Mouse (Mus musculus) hindbrain, embryonic 12.5 days (tissue): ENCODE data around the gene Ppp1r9b. TPM values are rescaled to one million over a fixed set of nuclear protein-coding genes. Genes with fewer than 3 reads are reported as not detected.

Source experiments
- ATAC-seq: fragments of 200-750 bp; cut with Nextera tagmentation; 2 replicates; pipeline ENCODE4 v1.8.0; 2017; ENCODE audit warnings: moderate TSS enrichment; ENCODE audit not compliant: low FRiP score
- H3K27ac ChIP-seq: fragments of 300-500 bp; sonication (generic); 2 replicates; pipeline ENCODE4 v1.5.1; 2016; ENCODE audit warnings: mild to moderate bottlenecking
- H3K27me3 ChIP-seq: fragments of 300-500 bp; sonication (generic); 2 replicates; pipeline ENCODE4 v1.6.1; 2016; ENCODE audit warnings: mild to moderate bottlenecking
- H3K36me3 ChIP-seq: fragments of 300-500 bp; sonication (generic); 2 replicates; pipeline ENCODE4 v1.6.1; 2016; ENCODE audit warnings: mild to moderate bottlenecking
- H3K4me1 ChIP-seq: fragments of 300-500 bp; sonication (generic); 2 replicates; pipeline ENCODE4 v1.6.1; 2016
- H3K4me2 ChIP-seq: fragments of 300-500 bp; sonication (generic); replicated peaks from 2 replicates; pipeline ENCODE4 v1.6.1; 2016; ENCODE audit warnings: mild to moderate bottlenecking
- H3K4me3 ChIP-seq: fragments of 300-500 bp; sonication (generic); 2 replicates; pipeline ENCODE4 v1.5.1; 2016; ENCODE audit warnings: mild to moderate bottlenecking
- H3K9ac ChIP-seq: fragments of 300-500 bp; sonication (generic); 2 replicates; pipeline ENCODE4 v1.6.1; 2016; ENCODE audit warnings: mild to moderate bottlenecking, moderate library complexity
- H3K9me3 ChIP-seq: fragments of 300-500 bp; sonication (generic); replicated peaks from 2 replicates; pipeline ENCODE4 v1.6.1; 2016; ENCODE audit warnings: mild to moderate bottlenecking
- WGBS: fragments of 180-500 bp; shearing (Covaris S2); methylation state at CpG from one replicate; pipeline ENCODE4 v1.1.7; 2016; 5-methylcytosine and 5-hydroxymethylcytosine counted together
- polyA plus RNA-seq: library from polyadenylated mRNA; unstranded; fragments of >200 nt; fragmentation: Nextera tagmentation; extraction: Ambion mirVana; gene quantifications from 2 replicates; pipeline ENCODE4 v1.2.1, GENCODE M21; 2016

Gene Ppp1r9b
- polyA plus RNA-seq, 1 experiment from 2014 or later, result 16.8 TPM

GRCm38 (mm10) chr11:95027850-95028470, 37.1 kb downstream of the Ppp1r9b start:
- Histone ChIP-seq H3K9ac (0 out of 2 replicates have a peak overlapping the region, but pooled peaks have one; percentile 23), H3K4me2 (no peak overlapping the region), H3K4me1 (peaks cover 10% of the 10 kb centered on the region), H3K9me3 (no peaks in the 10 kb centered on the region), H3K36me3 (peaks cover 38% of the 10 kb centered on the region), H3K4me3 (no peak overlapping the region), H3K27ac (peak overlapping the region; percentile 64), H3K27me3 (no peaks in the 10 kb centered on the region)
- 33% methylated on average over 13 of the region's 13 CpGs for WGBS
- ATAC-seq, result no peak

GRCm38 (mm10) chr11:95032945-95033344, 42.1 kb downstream of the Ppp1r9b start:
- no peaks in the 10 kb centered on the region for H3K9me3 ChIP-seq
- ATAC-seq, result no peak
- H3K27me3 ChIP-seq, result 0 out of 2 replicates have a peak, but pooled peaks cover 7% of the 10 kb centered on the region
- H3K4me3 ChIP-seq, result no peak overlapping the region
- peaks cover 8% of the 10 kb centered on the region for H3K4me1 ChIP-seq
- WGBS, result 39% methylated on average over 6 of the region's 6 CpGs
- no peak overlapping the region for H3K27ac ChIP-seq
- H3K9ac ChIP-seq, result no peak overlapping the region
- H3K36me3 ChIP-seq, result peaks cover 6% of the 10 kb centered on the region
- no peak overlapping the region for H3K4me2 ChIP-seq

- Histone ChIP-seq H3K4me1 (peaks cover 2% of the 10 kb centered on the region; the same call in 1 of the 2 replicates), H3K4me3 (no peak overlapping the region), H3K9me3 (no peaks in the 10 kb centered on the region), H3K36me3 (peaks cover 9% of the 10 kb centered on the region), H3K9ac (no peak overlapping the region), H3K27me3 (0 out of 2 replicates have a peak, but pooled peaks cover 7% of the 10 kb centered on the region), H3K4me2 (no peak overlapping the region), H3K27ac (no peak overlapping the region)
- WGBS, result 77% methylated on average over 14 of the region's 14 CpGs
- ATAC-seq, result no peak
Observed at GRCm38 (mm10) chr11:95033617-95034016, 42.8 kb downstream of the Ppp1r9b start.

- Histone ChIP-seq H3K4me3 (no peak overlapping the region), H3K4me1 (peaks cover 3% of the 10 kb centered on the region), H3K36me3 (peaks cover 7% of the 10 kb centered on the region), H3K27ac (no peak overlapping the region), H3K9me3 (no peaks in the 10 kb centered on the region), H3K9ac (no peak overlapping the region), H3K27me3 (peaks cover 9% of the 10 kb centered on the region; the same call in 1 of the 2 replicates), H3K4me2 (no peak overlapping the region)
- no peak for ATAC-seq
- 73% methylated on average over 10 of the region's 10 CpGs for WGBS
Observed at GRCm38 (mm10) chr11:95034902-95035301, 44.1 kb downstream of the Ppp1r9b start.

GRCm38 (mm10) chr11:95036521-95036920, 45.7 kb downstream of the Ppp1r9b start:
- H3K4me2 ChIP-seq, result no peak overlapping the region
- ATAC-seq, result no peak
- peaks cover 6% of the 10 kb centered on the region for H3K36me3 ChIP-seq
- H3K4me3 ChIP-seq, result no peak overlapping the region
- peaks cover 16% of the 10 kb centered on the region; the same call in 1 of the 2 replicates for H3K27me3 ChIP-seq
- H3K9me3 ChIP-seq, result no peaks in the 10 kb centered on the region
- no peak overlapping the region for H3K27ac ChIP-seq
- WGBS, result 92% methylated on average over 5 of the region's 5 CpGs
- 0 out of 2 replicates have a peak overlapping the region, but pooled peaks have one; percentile 4 for H3K9ac ChIP-seq
- peaks cover 12% of the 10 kb centered on the region for H3K4me1 ChIP-seq

- no peak overlapping the region for H3K9ac ChIP-seq
- 46% methylated on average over 6 of the region's 6 CpGs for WGBS
- no peak overlapping the region for H3K4me2 ChIP-seq
- 0 out of 2 replicates have a peak, but pooled peaks cover 4% of the 10 kb centered on the region for H3K36me3 ChIP-seq
- H3K4me1 ChIP-seq, result peaks cover 18% of the 10 kb centered on the region
- ATAC-seq, result no peak
- no peaks in the 10 kb centered on the region for H3K9me3 ChIP-seq
- H3K27me3 ChIP-seq, result peaks cover 16% of the 10 kb centered on the region; the same call in 1 of the 2 replicates
- no peak overlapping the region for H3K27ac ChIP-seq
- H3K4me3 ChIP-seq, result no peak overlapping the region
Observed at GRCm38 (mm10) chr11:95037306-95037705, 46.5 kb downstream of the Ppp1r9b start.

GRCm38 (mm10) chr11:95038156-95038817, 47.5 kb downstream of the Ppp1r9b start:
- H3K9me3 ChIP-seq, result no peaks in the 10 kb centered on the region
- no peak overlapping the region for H3K9ac ChIP-seq
- H3K36me3 ChIP-seq, result 0 out of 2 replicates have a peak, but pooled peaks cover 4% of the 10 kb centered on the region
- H3K27ac ChIP-seq, result no peak overlapping the region
- 78% methylated on average over 14 of the region's 14 CpGs for WGBS
- no peak overlapping the region for H3K4me3 ChIP-seq
- H3K27me3 ChIP-seq, result peaks cover 16% of the 10 kb centered on the region; the same call in 1 of the 2 replicates
- H3K4me2 ChIP-seq, result no peak overlapping the region
- no peak for ATAC-seq
- peaks cover 19% of the 10 kb centered on the region for H3K4me1 ChIP-seq

- Histone ChIP-seq H3K4me2 (no peak overlapping the region), H3K4me1 (peaks cover 19% of the 10 kb centered on the region), H3K9ac (no peak overlapping the region), H3K27me3 (peaks cover 12% of the 10 kb centered on the region; the same call in 1 of the 2 replicates), H3K27ac (no peak overlapping the region), H3K9me3 (no peaks in the 10 kb centered on the region), H3K36me3 (0 out of 2 replicates have a peak, but pooled peaks cover 4% of the 10 kb centered on the region), H3K4me3 (no peak overlapping the region)
- no peak for ATAC-seq
- WGBS, result 81% methylated on average over 13 of the region's 13 CpGs
Observed at GRCm38 (mm10) chr11:95038818-95039655, 48.2 kb downstream of the Ppp1r9b start.

GRCm38 (mm10) chr11:95039766-95040165, 48.9 kb downstream of the Ppp1r9b start:
- peaks cover 9% of the 10 kb centered on the region; the same call in 1 of the 2 replicates for H3K27me3 ChIP-seq
- no peak overlapping the region for H3K9ac ChIP-seq
- H3K27ac ChIP-seq, result no peak overlapping the region
- H3K4me3 ChIP-seq, result no peak overlapping the region
- ATAC-seq, result no peak
- H3K9me3 ChIP-seq, result no peaks in the 10 kb centered on the region
- H3K36me3 ChIP-seq, result 0 out of 2 replicates have a peak, but pooled peaks cover 4% of the 10 kb centered on the region
- H3K4me2 ChIP-seq, result peak overlapping the region; percentile 91
- peaks cover 20% of the 10 kb centered on the region for H3K4me1 ChIP-seq
- 83% methylated on average over 4 of the region's 4 CpGs for WGBS

GRCm38 (mm10) chr11:95040491-95041138, 49.8 kb downstream of the Ppp1r9b start:
- Histone ChIP-seq H3K4me1 (peaks cover 24% of the 10 kb centered on the region), H3K4me3 (peak overlapping the region; percentile 67), H3K36me3 (0 out of 2 replicates have a peak, but pooled peaks cover 4% of the 10 kb centered on the region), H3K27me3 (peaks cover 9% of the 10 kb centered on the region; the same call in 1 of the 2 replicates), H3K9ac (peak overlapping the region; percentile 75), H3K4me2 (peak overlapping the region; percentile 91), H3K27ac (peak overlapping the region; percentile 36; the same call in 1 of the 2 replicates), H3K9me3 (no peaks in the 10 kb centered on the region)
- peak; percentile 24 for ATAC-seq
- under 1% methylated on average over 20 of the region's 20 CpGs for WGBS

GRCm38 (mm10) chr11:95041139-95041609, 50.3 kb downstream of the Ppp1r9b start, which contains the start of gene Pdk2:
Gene Pdk2 (minus strand): TSS chr11:95041354.
- WGBS, result under 1% methylated on average over 40 of the region's 41 CpGs
- ATAC-seq, result peak; percentile 96
- H3K9me3 ChIP-seq, result no peaks in the 10 kb centered on the region
- peak within 1 kb of the TSS; percentile 36; the same call in 1 of the 2 replicates for H3K27ac ChIP-seq
- peaks cover 9% of the 10 kb centered on the region; the same call in 1 of the 2 replicates for H3K27me3 ChIP-seq
- peak within 1 kb of the TSS; percentile 91 for H3K4me2 ChIP-seq
- H3K36me3 ChIP-seq, result 0 out of 2 replicates have a peak, but pooled peaks cover 4% of the 10 kb centered on the region
- peak within 1 kb of the TSS; percentile 67 for H3K4me3 ChIP-seq
- H3K4me1 ChIP-seq, result peaks cover 24% of the 10 kb centered on the region
- peak within 1 kb of the TSS; percentile 75 for H3K9ac ChIP-seq
